Mouse (Mus musculus) MEL (cell line): ENCODE data around the gene Hspb1.

Experiments
- HCFC1 ChIP-seq: IDR thresholded peaks from 2 replicates; pipeline ENCODE4 v1.6.1; 2012; ENCODE audit warnings: low read depth, mild to moderate bottlenecking, inconsistent platforms, low read length, improper control_type of control experiment, moderate library complexity
- NRF1 ChIP-seq: IDR thresholded peaks from 2 replicates; pipeline ENCODE4 v1.6.1; 2014; ENCODE audit warnings: low read depth, mild to moderate bottlenecking, inconsistent platforms, low read length, improper control_type of control experiment, moderate library complexity; ENCODE audit not compliant: poor library complexity, insufficient read depth, severe bottlenecking
- POLR2A ChIP-seq, 2 experiments: IDR thresholded peaks; 2 replicates each; pipeline ENCODE4 v1.6.1; 2011 to 2012; ENCODE audit warnings: low read length in 2 of 2, mild to moderate bottlenecking in 2 of 2, control low read depth in 1 of 2, improper control_type of control experiment in 1 of 2, low read depth in 1 of 2, moderate library complexity in 1 of 2; ENCODE audit not compliant: control insufficient read depth in 1 of 2, insufficient read depth in 1 of 2, poor library complexity in 1 of 2

DNA sequence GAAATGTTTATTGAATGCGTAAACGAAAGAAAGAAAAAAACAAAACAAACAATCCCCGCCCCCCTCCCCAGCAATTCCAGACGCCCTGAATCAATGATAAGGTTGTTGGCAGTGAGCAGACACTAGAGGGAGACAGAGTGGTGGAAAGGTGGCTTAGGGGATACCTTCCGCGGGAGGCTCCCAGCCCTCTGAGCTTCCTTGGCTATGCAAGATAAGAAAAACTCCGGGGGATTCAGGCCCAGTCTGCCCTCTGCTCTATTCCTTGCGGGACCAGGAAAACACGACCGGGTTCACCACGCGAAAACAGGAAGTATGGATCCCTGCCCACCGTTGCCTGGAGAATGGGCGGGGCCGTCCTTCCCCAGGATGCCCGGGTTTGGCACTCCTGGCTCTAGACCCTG, 9.9 kb upstream of the Hspb1 start:
- TF ChIP-seq HCFC1 (no peak), POLR2A (IDR thresholded peaks at IDR 0.05; ENCODE audit: control insufficient read depth in 1 of 2, insufficient read depth in 1 of 2, low read depth in 1 of 2, low read length in 2 of 2, poor library complexity in 1 of 2) (no peak), NRF1 (no peak)
